Mouse (Mus musculus): Measurements from ENCODE around the gene Csk.

- TF ChIP-seq POLR2A (IDR thresholded peaks at IDR 0.05; ENCODE audit: insufficient read depth, low read depth, low read length) (no peak), CTCF (IDR thresholded peaks at IDR 0.05; ENCODE audit: insufficient read depth, low read depth, low read length) (no peak)
Observed at GRCm38 (mm10) chr9:57653283-57653682, at the start of gene Csk.
